Mouse (Mus musculus) spleen, adult 2 months (tissue): ENCODE measurements around the gene Tprg. TPM values are rescaled to one million over a fixed set of nuclear protein-coding genes. Genes with fewer than 3 reads are reported as not detected.

Experiments
- DNase-seq, 2 experiments: peaks; one replicate each; pipeline versions ENCODE4 v3.0.0 to v3.0.0-alpha.2; 2012 to 2021; ENCODE audit warnings: low spot score in 2 of 2, low read depth in 1 of 2
- H3K27ac ChIP-seq: fragments of 200-500 bp; 2 replicates; pipeline ENCODE4 v1.5.1; 2012; ENCODE audit warnings: low read length, inconsistent platforms; ENCODE audit not compliant: insufficient read depth
- H3K27me3 ChIP-seq: fragments of 200-500 bp; 2 replicates; pipeline ENCODE4 v1.6.1; 2012; ENCODE audit warnings: mild to moderate bottlenecking, moderate library complexity, low read length, inconsistent platforms; ENCODE audit not compliant: control insufficient read depth, insufficient read depth
- H3K36me3 ChIP-seq: fragments of 200-500 bp; 2 replicates; pipeline ENCODE4 v1.6.1; 2012; ENCODE audit warnings: mild to moderate bottlenecking, low read length, inconsistent platforms; ENCODE audit not compliant: control insufficient read depth, insufficient read depth
- H3K4me1 ChIP-seq: fragments of 200-500 bp; 2 replicates; pipeline ENCODE4 v1.6.1; 2011; ENCODE audit warnings: inconsistent platforms; ENCODE audit not compliant: control insufficient read depth, insufficient read depth, insufficient read length
- H3K4me3 ChIP-seq: fragments of 200-500 bp; 2 replicates; pipeline ENCODE4 v1.5.1; 2011; ENCODE audit warnings: mild to moderate bottlenecking, inconsistent platforms; ENCODE audit not compliant: insufficient read depth, insufficient read length; ENCODE audit errors: extremely low read depth
- CTCF ChIP-seq: fragments of 200-500 bp; IDR thresholded peaks from 2 replicates; pipeline ENCODE4 v1.5.1; 2011; ENCODE audit warnings: mild to moderate bottlenecking, inconsistent platforms; ENCODE audit not compliant: insufficient read depth, insufficient read length, insufficient replicate concordance; ENCODE audit errors: extremely low read depth
- POLR2A ChIP-seq: fragments of 200-500 bp; IDR thresholded peaks from 2 replicates; pipeline ENCODE4 v1.6.1; 2011; ENCODE audit warnings: low read depth, low read length, inconsistent platforms
- WGBS: fragments of 180-500 bp; shearing (Covaris S2); methylation state at CpG from one replicate; pipeline ENCODE4 v1.1.7; 2018; 5-methylcytosine and 5-hydroxymethylcytosine counted together
- polyA plus RNA-seq: library from polyadenylated mRNA; depleted of rRNA; stranded (reverse); fragments of >200 nt; gene quantifications from 2 replicates; pipeline ENCODE4 v1.2.3, GENCODE M21; 2012

Gene Tprg
- polyA plus RNA-seq, 1 experiment: not detected

GRCm38 (mm10) chr16:25374121-25374520 lies 87.5 kb downstream of the Tprg start:
- no peak overlapping the region for H3K4me3 ChIP-seq
- no peaks in the 10 kb centered on the region for H3K4me1 ChIP-seq
- no peaks in the 10 kb centered on the region for H3K36me3 ChIP-seq
- no peak for TF ChIP-seq POLR2A
- no peak for TF ChIP-seq CTCF
- H3K27me3 ChIP-seq: no peaks in the 10 kb centered on the region
- no peak overlapping the region for H3K27ac ChIP-seq
- no peak for DNase-seq
- 81% methylated on average over 4 of the region's 4 CpGs for WGBS

GRCm38 (mm10) chr16:25374775-25375174 lies 88.2 kb downstream of the Tprg start:
- no peak overlapping the region for H3K4me3 ChIP-seq
- H3K27ac ChIP-seq: no peak overlapping the region
- TF ChIP-seq POLR2A (no peak), CTCF (no peak)
- H3K4me1 ChIP-seq: no peaks in the 10 kb centered on the region
- WGBS: 56% methylated on average over 5 of the region's 5 CpGs
- H3K27me3 ChIP-seq: no peaks in the 10 kb centered on the region
- DNase-seq: no peak
- no peaks in the 10 kb centered on the region for H3K36me3 ChIP-seq

GRCm38 (mm10) chr16:25376720-25377373 lies 90.2 kb downstream of the Tprg start:
- peak; percentile 17 to 52 for DNase-seq
- Histone ChIP-seq H3K27me3 (no peaks in the 10 kb centered on the region), H3K4me1 (no peaks in the 10 kb centered on the region), H3K27ac (no peak overlapping the region), H3K4me3 (no peak overlapping the region), H3K36me3 (no peaks in the 10 kb centered on the region)
- TF ChIP-seq POLR2A: no peak
- peak; percentile 58; the same call in 1 of the 2 replicates for TF ChIP-seq CTCF
- WGBS: 36% methylated on average over 14 of the region's 14 CpGs

GRCm38 (mm10) chr16:25377695-25378094 lies 91.1 kb downstream of the Tprg start:
- H3K4me1 ChIP-seq: no peaks in the 10 kb centered on the region
- 85% methylated on average over 4 of the region's 4 CpGs for WGBS
- no peak for DNase-seq
- no peaks in the 10 kb centered on the region for H3K27me3 ChIP-seq
- TF ChIP-seq CTCF (no peak), POLR2A (no peak)
- H3K27ac ChIP-seq: no peak overlapping the region
- H3K36me3 ChIP-seq: no peaks in the 10 kb centered on the region
- no peak overlapping the region for H3K4me3 ChIP-seq

- Histone ChIP-seq H3K36me3 (no peaks in the 10 kb centered on the region), H3K4me1 (no peaks in the 10 kb centered on the region), H3K27me3 (no peaks in the 10 kb centered on the region), H3K4me3 (no peak overlapping the region), H3K27ac (no peak overlapping the region)
- whole genome bisulfite sequencing: 64% methylated on average over 6 of the region's 6 CpGs
- no peak for DNase-seq
- TF ChIP-seq POLR2A (no peak), CTCF (no peak)
Measured at GRCm38 (mm10) chr16:25385498-25386192, 99.0 kb downstream of the Tprg start.

- no peak overlapping the region for H3K4me3 ChIP-seq
Measured at GRCm38 (mm10) chr16:25394676-25395075, 108.1 kb downstream of the Tprg start.

GRCm38 (mm10) chr16:25404156-25404555 lies 117.5 kb downstream of the Tprg start:
- Histone ChIP-seq H3K36me3 (no peaks in the 10 kb centered on the region), H3K4me1 (no peaks in the 10 kb centered on the region), H3K4me3 (no peak overlapping the region), H3K27me3 (no peaks in the 10 kb centered on the region), H3K27ac (no peak overlapping the region)
- TF ChIP-seq POLR2A (no peak), CTCF (no peak)
- WGBS: 87% methylated on average over 6 of the region's 6 CpGs
- DNase-seq: no peak

More at GRCm38 (mm10) chr16:25394676-25395075, 108.1 kb downstream of the Tprg start:
- TF ChIP-seq CTCF: no peak
- no peak for TF ChIP-seq POLR2A
- Histone ChIP-seq H3K36me3 (no peaks in the 10 kb centered on the region), H3K4me1 (no peaks in the 10 kb centered on the region), H3K27me3 (no peaks in the 10 kb centered on the region), H3K27ac (no peak overlapping the region)
- DNase-seq: no peak
- WGBS: 86% methylated on average over 1 of the region's 1 CpGs
